Mouse (Mus musculus) forebrain, embryonic 14.5 days (tissue): ENCODE data around the gene Tgfbrap1. TPM values are rescaled to one million over a fixed set of nuclear protein-coding genes. Genes with fewer than 3 reads are reported as not detected.
A peak's percentile ranks its signal among the peaks of the same experiment; 100 is the strongest.
"Not testable (repeated sequence)": the region's sequence is repeated elsewhere in the genome, so short reads cannot be mapped to it uniquely, and the experiment has no call there.

Experiments
- ATAC-seq: fragments of 200-750 bp; cut with Nextera tagmentation; 2 replicates; pipeline ENCODE4 v1.8.0; 2017; ENCODE audit warnings: mild to moderate bottlenecking, moderate library complexity
- DNase-seq: peaks from one replicate; pipeline ENCODE4 v3.0.0-alpha.2; 2015; ENCODE audit warnings: low spot score
- H3K27ac ChIP-seq: fragments of 300-500 bp; sonication (generic); 2 replicates; pipeline ENCODE4 v1.5.1; 2014; ENCODE audit warnings: low read depth, mild to moderate bottlenecking, control low read depth, low read length, moderate library complexity
- H3K27me3 ChIP-seq: fragments of 300-500 bp; sonication (generic); replicated peaks from 2 replicates; pipeline ENCODE4 v1.6.1; 2014; ENCODE audit warnings: low read length, control low read depth, mixed read lengths; ENCODE audit not compliant: control insufficient read depth, insufficient read depth
- H3K36me3 ChIP-seq: fragments of 300-500 bp; sonication (generic); 2 replicates; pipeline ENCODE4 v1.6.1; 2014; ENCODE audit warnings: low read length, control low read depth; ENCODE audit not compliant: control insufficient read depth, insufficient read depth
- H3K4me1 ChIP-seq: fragments of 300-500 bp; sonication (generic); 2 replicates; pipeline ENCODE4 v1.6.1; 2014; ENCODE audit warnings: antibody characterized with exemption, low read length, control low read depth; ENCODE audit not compliant: control insufficient read depth, insufficient read depth
- H3K4me2 ChIP-seq: fragments of 300-500 bp; sonication (generic); 2 replicates; pipeline ENCODE4 v1.6.1; 2014; ENCODE audit warnings: mild to moderate bottlenecking, control low read depth, low read length
- H3K4me3 ChIP-seq: fragments of 300-500 bp; sonication (generic); 2 replicates; pipeline ENCODE4 v1.5.1; 2014; ENCODE audit warnings: low read depth, low read length, control low read depth
- H3K9ac ChIP-seq: fragments of 300-500 bp; sonication (generic); 2 replicates; pipeline ENCODE4 v1.6.1; 2014; ENCODE audit warnings: mild to moderate bottlenecking, low read length, control low read depth, moderate library complexity
- H3K9me3 ChIP-seq: fragments of 300-500 bp; sonication (generic); replicated peaks from 2 replicates; pipeline ENCODE4 v1.6.1; 2016; ENCODE audit warnings: low read length, control low read depth, mixed read lengths; ENCODE audit not compliant: control insufficient read depth
- WGBS: fragments of 180-500 bp; shearing (Covaris S2); extraction: QIAGEN DNeasy Blood & Tissue Kit; methylation state at CpG from one replicate; pipeline ENCODE4 v1.1.7; 2014; 5-methylcytosine and 5-hydroxymethylcytosine counted together
- microRNA-seq: library from miRNA; unstranded; fragments of <30 nt; microRNA quantifications from one replicate; pipeline ENCODE4, GENCODE M21; 2016
- polyA plus RNA-seq: library from polyadenylated mRNA; unstranded; fragments of >200 nt; fragmentation: Nextera tagmentation; extraction: Ambion mirVana; gene quantifications from 2 replicates; pipeline ENCODE4 v1.2.1, GENCODE M21; 2014

Tgfbrap1 gene
- polyA plus RNA-seq, 1 experiment from 2014 or later: 12.9 TPM

DNA sequence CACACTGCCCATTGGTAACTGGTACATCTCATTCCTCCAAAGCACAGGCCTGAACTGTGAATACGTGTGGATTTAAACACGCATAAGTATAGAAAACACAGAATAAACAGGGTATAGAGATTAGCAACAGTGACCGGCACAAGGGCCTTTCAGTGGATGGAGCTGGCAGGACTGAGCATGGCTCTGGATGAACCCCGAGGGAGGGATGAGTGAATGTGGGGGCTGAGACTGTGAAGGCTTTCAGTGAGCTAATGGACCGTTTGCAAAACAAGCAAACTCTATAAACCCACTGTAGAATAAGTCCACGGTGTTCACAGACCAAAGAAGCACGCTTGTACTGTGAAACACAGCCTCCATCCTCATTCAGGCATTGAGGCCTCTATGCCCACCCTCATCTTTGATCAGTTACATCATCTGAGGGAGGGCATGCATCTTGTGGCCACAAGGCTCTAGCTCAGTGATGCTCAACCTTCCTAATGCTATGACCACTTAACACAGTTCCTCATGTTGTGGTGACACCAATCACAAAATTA, 83.2 kb downstream of the Tgfbrap1 start:
- DNase-seq, H3K9me3 ChIP-seq, H3K27ac ChIP-seq, H3K9ac ChIP-seq, H3K4me1 ChIP-seq, H3K27me3 ChIP-seq, ATAC-seq, H3K36me3 ChIP-seq, H3K4me3 ChIP-seq, H3K4me2 ChIP-seq: not testable (repeated sequence)
- 74% methylated on average over 7 of the region's 7 CpGs for WGBS

DNA sequence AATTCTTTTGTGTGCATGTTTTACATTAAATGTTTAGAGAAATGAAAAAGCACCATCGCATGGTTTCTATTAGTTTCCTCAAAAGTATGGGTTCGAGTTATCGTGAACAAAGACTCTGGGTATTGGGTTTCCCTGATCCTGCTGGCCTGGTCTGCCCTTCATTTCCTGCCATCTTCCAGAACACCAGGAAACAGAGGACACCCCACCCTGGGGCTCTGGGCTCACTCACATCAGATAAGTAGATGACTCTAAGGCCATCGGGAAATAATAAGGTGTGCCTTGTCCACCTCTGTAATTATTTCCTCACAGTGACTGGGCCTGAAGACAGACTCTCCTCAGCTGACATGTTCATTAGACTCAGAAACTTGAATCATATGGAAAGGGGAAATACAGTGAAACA, 88.0 kb downstream of the Tgfbrap1 start:
- Histone ChIP-seq H3K27ac (no peak overlapping the region), H3K9ac (no peak overlapping the region), H3K4me1 (no peaks in the 10 kb centered on the region), H3K9me3 (no peaks in the 10 kb centered on the region), H3K27me3 (no peaks in the 10 kb centered on the region), H3K36me3 (no peaks in the 10 kb centered on the region), H3K4me2 (no peak overlapping the region), H3K4me3 (no peak overlapping the region)
- DNase-seq: no peak
- WGBS: 94% methylated on average over 4 of the region's 4 CpGs
- ATAC-seq: no peak

DNA sequence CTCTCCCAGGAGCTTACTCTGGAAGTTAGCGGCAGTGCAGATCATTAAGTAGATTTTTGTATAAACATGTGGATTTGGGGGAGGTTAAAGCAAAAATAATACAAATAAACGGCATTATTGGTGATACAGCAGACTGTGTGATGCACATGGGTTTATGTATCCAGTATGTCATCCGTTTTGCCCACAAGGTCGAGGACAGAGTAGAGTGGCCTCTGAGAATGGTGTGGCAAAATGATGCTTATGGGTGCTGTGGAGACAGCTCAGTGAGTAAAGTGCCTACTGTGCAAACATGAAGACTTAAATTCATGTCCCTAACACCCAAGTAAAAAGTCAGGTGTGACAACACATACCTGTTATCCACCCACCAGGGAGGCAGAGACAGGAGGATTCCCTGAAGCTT, 91.9 kb downstream of the Tgfbrap1 start:
- no peaks in the 10 kb centered on the region for H3K4me1 ChIP-seq
- H3K4me3 ChIP-seq: peak overlapping the region; percentile 16; the same call in 1 of the 2 replicates
- peak; percentile 43 for ATAC-seq
- H3K9ac ChIP-seq: 0 out of 2 replicates have a peak overlapping the region, but pooled peaks have one; percentile 29
- peak overlapping the region; percentile 72 for H3K27ac ChIP-seq
- no peaks in the 10 kb centered on the region for H3K27me3 ChIP-seq
- H3K36me3 ChIP-seq: no peaks in the 10 kb centered on the region
- no peak for DNase-seq
- H3K4me2 ChIP-seq: peak overlapping the region; percentile 45
- H3K9me3 ChIP-seq: no peaks in the 10 kb centered on the region
- 56% methylated on average over 4 of the region's 4 CpGs for WGBS

DNA sequence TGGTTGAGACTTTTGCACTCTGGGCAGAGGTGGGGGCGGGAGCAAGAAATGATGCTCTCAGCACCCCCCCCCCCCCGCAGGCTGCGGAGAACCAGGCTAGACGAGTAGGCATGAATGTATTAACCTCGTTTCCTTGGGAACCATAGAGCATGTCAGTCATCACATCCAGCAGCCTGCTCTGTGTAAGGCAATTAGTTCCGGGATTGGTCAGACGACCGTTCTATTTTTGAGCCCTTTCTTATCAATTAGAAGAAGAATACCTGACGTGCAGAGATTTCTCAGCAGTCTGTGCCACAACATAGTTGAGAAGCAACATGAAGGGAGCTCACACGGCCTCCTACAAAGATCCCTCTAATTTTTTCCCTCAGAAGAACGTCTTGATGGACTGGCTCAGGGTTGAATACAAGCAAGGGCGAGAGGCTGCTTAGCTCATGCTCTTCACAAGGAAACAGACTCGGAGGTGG, 92.4 kb downstream of the Tgfbrap1 start:
- no peaks in the 10 kb centered on the region for H3K27me3 ChIP-seq
- H3K9me3 ChIP-seq: no peaks in the 10 kb centered on the region
- no peaks in the 10 kb centered on the region for H3K4me1 ChIP-seq
- H3K9ac ChIP-seq: 0 out of 2 replicates have a peak overlapping the region, but pooled peaks have one; percentile 29
- WGBS: 3% methylated on average over 13 of the region's 13 CpGs
- peak overlapping the region; percentile 16 for H3K4me3 ChIP-seq
- peak overlapping the region; percentile 45 for H3K4me2 ChIP-seq
- ATAC-seq (peak; percentile 96), DNase-seq (peak; percentile 83)
- H3K36me3 ChIP-seq: no peaks in the 10 kb centered on the region
- H3K27ac ChIP-seq: peak overlapping the region; percentile 72

Small RNA genes lying within 50 kb of the gene (microRNA-seq; reads per million reads assigned to microRNA genes)
- gene Gm24001: not detected

Other genes with a start within 250 kb of the Tgfbrap1 start
- gene Mrps9, start 247.4 kb downstream of the Tgfbrap1 start, polyA plus RNA-seq: 45.4 and 48.0 TPM in 2 replicates
- gene Gpr45, start 145.8 kb downstream of the Tgfbrap1 start, polyA plus RNA-seq: 27.2 and 27.9 TPM in 2 replicates
- 50.4 and 54.4 TPM in 2 replicates for gene AI597479, start 73 bp upstream of the Tgfbrap1 start, polyA plus RNA-seq
- 11.9 and 16.3 TPM in 2 replicates for gene Fhl2, start 98.3 kb upstream of the Tgfbrap1 start, polyA plus RNA-seq